Mouse (Mus musculus): Measurements from ENCODE around the gene B4galt2.

- TF ChIP-seq CTCF (IDR thresholded peaks at IDR 0.05 in 2 of 3, conservative IDR thresholded peaks at IDR 0.05 in 1 of 3; ENCODE audit: control insufficient read depth in 1 of 3, insufficient read depth in 1 of 3, low read depth in 2 of 3, low read length in 3 of 3, poor library complexity in 1 of 3, severe bottlenecking in 1 of 3): no peak
- peak; percentile 94 to 99 for TF ChIP-seq EP300 (IDR thresholded peaks at IDR 0.05; ENCODE audit: low read depth in 1 of 2, low read length in 2 of 2)
- TF ChIP-seq USF1 (IDR thresholded peaks at IDR 0.05; ENCODE audit: low read depth, low read length): no peak
- TF ChIP-seq UBTF (IDR thresholded peaks at IDR 0.05; ENCODE audit: borderline replicate concordance, insufficient read depth, low read depth, low read length): no peak
- TF ChIP-seq POLR2A (IDR thresholded peaks at IDR 0.05; ENCODE audit: control insufficient read depth in 1 of 2, insufficient read depth in 1 of 2, low read depth in 1 of 2, low read length in 2 of 2, poor library complexity in 1 of 2): no peak
These were observed 53.1 kb downstream of the B4galt2 start for GRCm38 (mm10) chr4:117830124-117830551.
